Mouse (Mus musculus) small intestine, adult 2 months (tissue): ENCODE results near the gene Col6a4. TPM values are rescaled to one million over a fixed set of nuclear protein-coding genes. Genes with fewer than 3 reads are reported as not detected.

Experiments used
- H3K27ac ChIP-seq: fragments of 200-500 bp; 2 replicates; pipeline ENCODE4 v1.5.1; 2012; ENCODE audit warnings: low read depth, low read length, control low read depth, inconsistent platforms; ENCODE audit not compliant: insufficient read depth
- H3K27me3 ChIP-seq: fragments of 200-500 bp; 2 replicates; pipeline ENCODE4 v1.6.1; 2012; ENCODE audit warnings: mild to moderate bottlenecking, moderate library complexity, low read length, inconsistent platforms; ENCODE audit not compliant: control insufficient read depth, insufficient read depth
- H3K36me3 ChIP-seq: fragments of 200-500 bp; 2 replicates; pipeline ENCODE4 v1.6.1; 2012; ENCODE audit warnings: mild to moderate bottlenecking, low read length, control low read depth, inconsistent platforms; ENCODE audit not compliant: control insufficient read depth, insufficient read depth
- H3K4me1 ChIP-seq: fragments of 200-500 bp; 2 replicates; pipeline ENCODE4 v1.6.1; 2012; ENCODE audit warnings: low read length, inconsistent platforms, mixed read lengths; ENCODE audit not compliant: control insufficient read depth, insufficient read depth, insufficient read length
- H3K4me3 ChIP-seq: fragments of 200-500 bp; 2 replicates; pipeline ENCODE4 v1.5.1; 2012; ENCODE audit warnings: low read depth, mild to moderate bottlenecking, control low read depth, inconsistent platforms, low read length, moderate library complexity
- CTCF ChIP-seq: fragments of 200-500 bp; IDR thresholded peaks from 2 replicates; pipeline ENCODE4 v1.5.1; 2012; ENCODE audit warnings: low read depth, mild to moderate bottlenecking, control low read depth, inconsistent platforms, low read length, moderate library complexity, mixed read lengths; ENCODE audit not compliant: insufficient replicate concordance, insufficient read length; ENCODE audit errors: extremely low read depth
- POLR2A ChIP-seq: fragments of 200-500 bp; IDR thresholded peaks from 2 replicates; pipeline ENCODE4 v1.6.1; 2012; ENCODE audit warnings: low read depth, mild to moderate bottlenecking, control low read depth, inconsistent platforms, low read length, moderate library complexity
- WGBS: fragments of 180-500 bp; shearing (Covaris S2); methylation state at CpG from one replicate; pipeline ENCODE4 v1.1.7; 2018; 5-methylcytosine and 5-hydroxymethylcytosine counted together
- polyA plus RNA-seq: library from polyadenylated mRNA; depleted of rRNA; stranded (reverse); fragments of >200 nt; gene quantifications from 2 replicates; pipeline ENCODE4 v1.2.3, GENCODE M21; 2012

Col6a4 gene
- polyA plus RNA-seq, 1 experiment: 25.0 TPM

- TF ChIP-seq POLR2A: no peak
- TF ChIP-seq CTCF: no peak
- no peaks in the 10 kb centered on the region for H3K4me1 ChIP-seq
- no peak overlapping the region for H3K4me3 ChIP-seq
- H3K27ac ChIP-seq: no peak overlapping the region
- H3K36me3 ChIP-seq: no peaks in the 10 kb centered on the region
- no peaks in the 10 kb centered on the region for H3K27me3 ChIP-seq
- WGBS: 58% methylated on average over 5 of the region's 5 CpGs
These were observed 4.6 kb upstream of the Col6a4 start for GRCm38 (mm10) chr9:106101166-106101565.

GRCm38 (mm10) chr9:106100262-106100661, 3.7 kb upstream of the Col6a4 start:
- no peaks in the 10 kb centered on the region for H3K4me1 ChIP-seq
- H3K27me3 ChIP-seq: no peaks in the 10 kb centered on the region
- no peak overlapping the region for H3K4me3 ChIP-seq
- TF ChIP-seq POLR2A (no peak), CTCF (no peak)
- H3K27ac ChIP-seq: no peak overlapping the region
- WGBS: 66% methylated on average over 9 of the region's 9 CpGs
- H3K36me3 ChIP-seq: no peaks in the 10 kb centered on the region

- Histone ChIP-seq H3K4me1 (no peaks in the 10 kb centered on the region), H3K27me3 (no peaks in the 10 kb centered on the region), H3K36me3 (no peaks in the 10 kb centered on the region), H3K4me3 (no peak overlapping the region), H3K27ac (no peak overlapping the region)
- no peak for TF ChIP-seq CTCF
- 76% methylated on average over 22 of the region's 22 CpGs for WGBS
These were observed 2.9 kb upstream of the Col6a4 start for GRCm38 (mm10) chr9:106099379-106100021.

GRCm38 (mm10) chr9:106081528-106081927, 15.1 kb downstream of the Col6a4 start:
- 84% methylated on average over 5 of the region's 5 CpGs for WGBS
- TF ChIP-seq POLR2A: no peak
- TF ChIP-seq CTCF: no peak
- Histone ChIP-seq H3K36me3 (no peaks in the 10 kb centered on the region), H3K27me3 (no peaks in the 10 kb centered on the region), H3K4me3 (no peak overlapping the region), H3K4me1 (no peaks in the 10 kb centered on the region), H3K27ac (no peak overlapping the region)

- 52% methylated on average over 12 of the region's 12 CpGs for WGBS
- H3K4me3 ChIP-seq: no peak overlapping the region
- H3K36me3 ChIP-seq: no peaks in the 10 kb centered on the region
- TF ChIP-seq CTCF: peak; percentile 53; the same call in 1 of the 2 replicates
- no peak for TF ChIP-seq POLR2A
- no peak overlapping the region for H3K27ac ChIP-seq
- no peaks in the 10 kb centered on the region for H3K27me3 ChIP-seq
- H3K4me1 ChIP-seq: no peaks in the 10 kb centered on the region
These were observed 16.1 kb downstream of the Col6a4 start for GRCm38 (mm10) chr9:106080261-106081033.

GRCm38 (mm10) chr9:106077953-106078352, 18.6 kb downstream of the Col6a4 start:
- H3K27ac ChIP-seq: no peak overlapping the region
- H3K36me3 ChIP-seq: no peaks in the 10 kb centered on the region
- whole genome bisulfite sequencing: 69% methylated on average over 3 of the region's 3 CpGs
- no peak for TF ChIP-seq POLR2A
- TF ChIP-seq CTCF: no peak
- H3K4me3 ChIP-seq: no peak overlapping the region
- no peaks in the 10 kb centered on the region for H3K27me3 ChIP-seq
- no peaks in the 10 kb centered on the region for H3K4me1 ChIP-seq

GRCm38 (mm10) chr9:106076234-106076633, 20.3 kb downstream of the Col6a4 start:
- no peak for TF ChIP-seq CTCF
- WGBS: 54% methylated on average over 5 of the region's 5 CpGs
- Histone ChIP-seq H3K27me3 (no peaks in the 10 kb centered on the region), H3K4me3 (no peak overlapping the region), H3K4me1 (no peaks in the 10 kb centered on the region), H3K36me3 (no peaks in the 10 kb centered on the region), H3K27ac (no peak overlapping the region)
